9 mouse cellular contexts compared by ENCODE assay signal in genomic region chr3:125938756-125939109, GRCm38 (mm10). TPM values are rescaled to one million over a fixed set of nuclear protein-coding genes. Genes with fewer than 3 reads are reported as not detected.
DNase-seq lines count a peak whose midpoint lies in the region; ATAC-seq and TF ChIP-seq lines count a peak whose summit lies in the region.
"Had no signal": no experiment of that assay in that cellular context is flagged by ENCODE, and none has a peak within 500 bp of the region (broad histone marks: within the 10 kb centered on the region; RNA-seq: fewer than 3 reads in every experiment).

No protein-coding gene starts in this region.

- WGBS in liver, adult 2 months: 2% methylated on average over 35 of the region's 37 CpGs
- WGBS in embryonic facial prominence, embryonic 11.5 days: under 1% methylated on average over 31 of the region's 37 CpGs
- WGBS in hindbrain, embryonic 13.5 days: under 1% methylated on average over 36 of the region's 37 CpGs
- WGBS in limb, embryonic 15.5 days: under 1% methylated on average over 31 of the region's 37 CpGs

- H3K79me2 ChIP-seq in liver, adult 2 months (ENCODE audit: control insufficient read depth, insufficient read depth, low read length): no peaks in the 10 kb centered on the region

- H3K4me3 ChIP-seq in liver, adult 2 months (ENCODE audit: insufficient read depth, low read depth, low read length): peak overlapping the region; percentile 14; the same call in 1 of the 2 replicates
- H3K4me3 ChIP-seq in embryonic facial prominence, embryonic 11.5 days (ENCODE audit: low read depth, low read length): peak overlapping the region; percentile 51
- peak overlapping the region; percentile 72 for H3K4me3 ChIP-seq in hindbrain, embryonic 13.5 days
- peak overlapping the region; percentile 54 for H3K4me3 ChIP-seq in limb, embryonic 15.5 days

- no peaks in the 10 kb centered on the region for H3K4me1 ChIP-seq in liver, adult 2 months (ENCODE audit: control insufficient read depth, insufficient read depth, low read length)
- H3K4me1 ChIP-seq in embryonic facial prominence, embryonic 11.5 days (ENCODE audit: control insufficient read depth, insufficient read depth, low read length): no peaks in the 10 kb centered on the region
- peaks cover 8% of the 10 kb centered on the region for H3K4me1 ChIP-seq in hindbrain, embryonic 13.5 days (replicated peaks)
- H3K4me1 ChIP-seq in limb, embryonic 15.5 days: peaks cover 19% of the 10 kb centered on the region

- no peak for TF ChIP-seq CTCF in liver, adult 2 months (IDR thresholded peaks at IDR 0.05; ENCODE audit: low read depth, low read length)

- peak; percentile 83 for ATAC-seq in embryonic facial prominence, embryonic 11.5 days (replicated peaks; ENCODE audit: insufficient number of reproducible peaks, low FRiP score, low TSS enrichment, low read depth)
- ATAC-seq in hindbrain, embryonic 13.5 days (ENCODE audit: low FRiP score): peak; percentile 91
- ATAC-seq in limb, embryonic 15.5 days (ENCODE audit: insufficient number of reproducible peaks, low FRiP score, low TSS enrichment, low read depth): no peak
- no peak for ATAC-seq in monocyte, adult 5-6 weeks (replicated peaks; ENCODE audit: insufficient number of reproducible peaks, low FRiP score, low TSS enrichment, poor library complexity, severe bottlenecking)

- DNase-seq in liver, adult 2 months (ENCODE audit: extremely low read depth, low read depth, low spot score): no peak
- DNase-seq in liver: no peak
- peak; percentile 64 for DNase-seq in embryonic facial prominence, embryonic 11.5 days (ENCODE audit: low spot score)
- DNase-seq in right cerebral cortex, postnatal 10 days (ENCODE audit: low spot score in 2 of 2): peak; percentile 57 to 68
- DNase-seq in urinary bladder, postnatal 14 days (ENCODE audit: low spot score): no peak

- H3K4me2 ChIP-seq in embryonic facial prominence, embryonic 11.5 days (ENCODE audit: low read depth, low read length): peak overlapping the region; percentile 94
- peak overlapping the region; percentile 91 for H3K4me2 ChIP-seq in hindbrain, embryonic 13.5 days
- H3K4me2 ChIP-seq in limb, embryonic 15.5 days: peak overlapping the region; percentile 93

- H3K9me3 ChIP-seq in embryonic facial prominence, embryonic 11.5 days (replicated peaks; ENCODE audit: control insufficient read depth, low read length): no peaks in the 10 kb centered on the region
- H3K9me3 ChIP-seq in hindbrain, embryonic 13.5 days: no peaks in the 10 kb centered on the region
- no peaks in the 10 kb centered on the region for H3K9me3 ChIP-seq in limb, embryonic 15.5 days

- H3K36me3 ChIP-seq in liver, adult 2 months (ENCODE audit: control insufficient read depth, insufficient read depth, low read length): no peaks in the 10 kb centered on the region
- no peaks in the 10 kb centered on the region for H3K36me3 ChIP-seq in embryonic facial prominence, embryonic 11.5 days (replicated peaks; ENCODE audit: control insufficient read depth, insufficient read depth, low read depth, low read length)
- no peaks in the 10 kb centered on the region for H3K36me3 ChIP-seq in hindbrain, embryonic 13.5 days
- no peaks in the 10 kb centered on the region for H3K36me3 ChIP-seq in limb, embryonic 15.5 days

- TF ChIP-seq POLR2A in liver, adult 2 months (IDR thresholded peaks at IDR 0.05; ENCODE audit: extremely low read depth, insufficient read depth, low read length): no peak

- no peak overlapping the region for H3K9ac ChIP-seq in liver, adult 2 months (ENCODE audit: low read depth, low read length)
- no peak overlapping the region for H3K9ac ChIP-seq in embryonic facial prominence, embryonic 11.5 days (replicated peaks; ENCODE audit: low read length)
- H3K9ac ChIP-seq in hindbrain, embryonic 13.5 days: peak overlapping the region; percentile 80
- no peak overlapping the region for H3K9ac ChIP-seq in limb, embryonic 15.5 days

- peaks cover 7% of the 10 kb centered on the region; the same call in 1 of the 2 replicates for H3K27me3 ChIP-seq in liver, adult 2 months (ENCODE audit: control insufficient read depth, insufficient read depth, low read length)
- H3K27me3 ChIP-seq in embryonic facial prominence, embryonic 11.5 days (ENCODE audit: control insufficient read depth, insufficient read depth, low read length): peaks cover 22% of the 10 kb centered on the region
- H3K27me3 ChIP-seq in hindbrain, embryonic 13.5 days: peaks cover 7% of the 10 kb centered on the region
- H3K27me3 ChIP-seq in limb, embryonic 15.5 days: peaks cover 42% of the 10 kb centered on the region

- no peak overlapping the region for H3K27ac ChIP-seq in liver, adult 2 months (replicated peaks; ENCODE audit: insufficient read depth, low read depth, low read length)
- H3K27ac ChIP-seq in embryonic facial prominence, embryonic 11.5 days (replicated peaks; ENCODE audit: low read depth, low read length): no peak overlapping the region
- 0 out of 2 replicates have a peak overlapping the region, but pooled peaks have one; percentile 30 for H3K27ac ChIP-seq in hindbrain, embryonic 13.5 days
- no peak overlapping the region for H3K27ac ChIP-seq in limb, embryonic 15.5 days

RNA-seq across cellular contexts. Expression of gene Ugt8a, which starts 0.3 kb away (rescaled TPM):
- total RNA-seq in liver, adult 2 months (2014; rRNA removed): 0.20 and 0.37 TPM in 2 replicates
- polyA plus RNA-seq in liver, adult 2 months (2012; rRNA removed): not detected in 2 replicates
- polyA plus RNA-seq in embryonic facial prominence, embryonic 11.5 days (2014; fragmentation: Nextera tagmentation; extraction: Ambion mirVana): 1.8 and 2.1 TPM in 2 replicates
- polyA plus RNA-seq in hindbrain, embryonic 13.5 days (2015; fragmentation: Nextera tagmentation; extraction: Ambion mirVana): 3.5 and 3.9 TPM in 2 replicates
- polyA plus RNA-seq in limb, embryonic 15.5 days (2015; fragmentation: Nextera tagmentation; extraction: Ambion mirVana): 0.33 and 0.42 TPM in 2 replicates
- not detected in 3 replicates for total RNA-seq in monocyte, adult 5-6 weeks (2017)
- total RNA-seq: neutrophil, adult 5-6 weeks had no signal

Comparison
In these comparisons a context has a peak if more than half of its experiments do, and no peak if none do; other contexts are left out.
1. DNase-seq: peak in embryonic facial prominence, embryonic 11.5 days (single experiment) and right cerebral cortex, postnatal 10 days (2 of 2); none in liver, adult 2 months (single experiment), liver (single experiment) and urinary bladder, postnatal 14 days (single experiment).
2. H3K4me3 ChIP-seq: peak in every context shown above with its lines; median percentile 72 in hindbrain, embryonic 13.5 days; 54 in limb, embryonic 15.5 days; 51 in embryonic facial prominence, embryonic 11.5 days; 14 in liver, adult 2 months.
3. ATAC-seq: peak in embryonic facial prominence, embryonic 11.5 days (single experiment) and hindbrain, embryonic 13.5 days (single experiment); none in limb, embryonic 15.5 days (single experiment) and monocyte, adult 5-6 weeks (single experiment).
4. Peak in every context shown above with its lines, with median percentiles within 50 percentile points of each other: H3K4me2 ChIP-seq.